Mouse (Mus musculus) intestine, postnatal 0 days (tissue): ENCODE measurements at regions not wholly inside any gene's neighbourhood (a gene's known extent, or its start where the extent isn't known, plus 50 kb on each side); places are given as distances from the start of the nearest gene placed in this dataset.

Source experiments
- ATAC-seq: fragments of 200-750 bp; cut with Nextera tagmentation; 2 replicates; pipeline ENCODE4 v1.8.0; 2017; ENCODE audit warnings: mild to moderate bottlenecking, moderate TSS enrichment, moderate library complexity
- H3K27ac ChIP-seq: fragments of 300-500 bp; sonication (generic); 2 replicates; pipeline ENCODE4 v1.5.1; 2014; ENCODE audit warnings: mild to moderate bottlenecking, low read depth, low read length, moderate library complexity
- H3K27me3 ChIP-seq: fragments of 300-500 bp; sonication (generic); replicated peaks from 2 replicates; pipeline ENCODE4 v1.6.1; 2014; ENCODE audit warnings: low read length, mixed read lengths; ENCODE audit not compliant: control insufficient read depth, insufficient read depth
- H3K36me3 ChIP-seq: fragments of 300-500 bp; sonication (generic); 2 replicates; pipeline ENCODE4 v1.6.1; 2014; ENCODE audit warnings: mild to moderate bottlenecking, moderate library complexity; ENCODE audit not compliant: control insufficient read depth, insufficient read depth
- H3K4me1 ChIP-seq: fragments of 300-500 bp; sonication (generic); replicated peaks from 2 replicates; pipeline ENCODE4 v1.6.1; 2014; ENCODE audit warnings: antibody characterized with exemption, low read length, mixed read lengths; ENCODE audit not compliant: control insufficient read depth, insufficient read depth
- H3K4me2 ChIP-seq: fragments of 300-500 bp; sonication (generic); replicated peaks from 2 replicates; pipeline ENCODE4 v1.6.1; 2014; ENCODE audit warnings: low read depth, mild to moderate bottlenecking, moderate library complexity
- H3K4me3 ChIP-seq: fragments of 300-500 bp; sonication (generic); 2 replicates; pipeline ENCODE4 v1.5.1; 2014; ENCODE audit warnings: low read depth, low read length
- H3K9ac ChIP-seq: fragments of 300-500 bp; sonication (generic); 2 replicates; pipeline ENCODE4 v1.6.1; 2014; ENCODE audit warnings: mild to moderate bottlenecking, low read depth, low read length
- H3K9me3 ChIP-seq: fragments of 300-500 bp; sonication (generic); 2 replicates; pipeline ENCODE4 v1.6.1; 2016; ENCODE audit warnings: mixed run types; ENCODE audit not compliant: control insufficient read depth
- CTCF ChIP-seq: sonication (generic); IDR thresholded peaks from 2 replicates; pipeline ENCODE4 v1.5.1; 2016; ENCODE audit warnings: low read depth, mild to moderate bottlenecking, control low read depth, antibody characterized with exemption, moderate library complexity
- WGBS: fragments of 180-500 bp; shearing (Covaris S2); extraction: QIAGEN DNeasy Blood & Tissue Kit; methylation state at CpG from one replicate; pipeline ENCODE4 v1.1.7; 2014; 5-methylcytosine and 5-hydroxymethylcytosine counted together

GRCm38 (mm10) chr7:37140191-37140590, 442.3 kb downstream of the Tshz3 start:
- no peak for TF ChIP-seq CTCF
- Histone ChIP-seq H3K27me3 (no peaks in the 10 kb centered on the region), H3K4me1 (no peaks in the 10 kb centered on the region), H3K36me3 (no peaks in the 10 kb centered on the region), H3K9me3 (no peaks in the 10 kb centered on the region), H3K4me3 (no peak overlapping the region), H3K9ac (no peak overlapping the region), H3K4me2 (no peak overlapping the region), H3K27ac (no peak overlapping the region)
- no peak for ATAC-seq
- 76% methylated on average over 12 of the region's 12 CpGs for WGBS

- no peak for TF ChIP-seq CTCF
- WGBS: 49% methylated on average over 5 of the region's 5 CpGs
- no peak overlapping the region for H3K4me3 ChIP-seq
Observed at GRCm38 (mm10) chr7:37142780-37143179, 444.9 kb downstream of the Tshz3 start.

GRCm38 (mm10) chr7:37144303-37144702, 446.4 kb downstream of the Tshz3 start:
- Histone ChIP-seq H3K4me3 (no peak overlapping the region), H3K9ac (no peak overlapping the region), H3K27ac (no peak overlapping the region), H3K36me3 (no peaks in the 10 kb centered on the region), H3K4me2 (no peak overlapping the region), H3K4me1 (no peaks in the 10 kb centered on the region), H3K27me3 (no peaks in the 10 kb centered on the region), H3K9me3 (no peaks in the 10 kb centered on the region)
- ATAC-seq: no peak
- no peak for TF ChIP-seq CTCF
- 50% methylated on average over 6 of the region's 6 CpGs for WGBS

More at GRCm38 (mm10) chr7:37142780-37143179, 444.9 kb downstream of the Tshz3 start:
- Histone ChIP-seq H3K4me1 (no peaks in the 10 kb centered on the region), H3K9ac (no peak overlapping the region), H3K27me3 (no peaks in the 10 kb centered on the region), H3K36me3 (no peaks in the 10 kb centered on the region), H3K27ac (no peak overlapping the region), H3K4me2 (no peak overlapping the region), H3K9me3 (no peaks in the 10 kb centered on the region)
- ATAC-seq: no peak

GRCm38 (mm10) chr7:37149711-37150110, 451.8 kb downstream of the Tshz3 start:
- Histone ChIP-seq H3K9me3 (no peaks in the 10 kb centered on the region), H3K27me3 (no peaks in the 10 kb centered on the region), H3K27ac (no peak overlapping the region), H3K4me1 (no peaks in the 10 kb centered on the region), H3K36me3 (no peaks in the 10 kb centered on the region), H3K9ac (no peak overlapping the region), H3K4me2 (no peak overlapping the region), H3K4me3 (no peak overlapping the region)
- ATAC-seq: no peak
- no peak for TF ChIP-seq CTCF
- 78% methylated on average over 5 of the region's 5 CpGs for WGBS

GRCm38 (mm10) chr7:37159801-37160200, 461.9 kb downstream of the Tshz3 start:
- no peak for TF ChIP-seq CTCF
- Histone ChIP-seq H3K9me3 (no peaks in the 10 kb centered on the region), H3K4me3 (no peak overlapping the region), H3K9ac (no peak overlapping the region), H3K36me3 (no peaks in the 10 kb centered on the region), H3K27me3 (no peaks in the 10 kb centered on the region), H3K27ac (no peak overlapping the region), H3K4me1 (no peaks in the 10 kb centered on the region), H3K4me2 (no peak overlapping the region)
- ATAC-seq: no peak
- 35% methylated on average over 8 of the region's 8 CpGs for WGBS

- Histone ChIP-seq H3K36me3 (no peaks in the 10 kb centered on the region), H3K4me2 (no peak overlapping the region), H3K9ac (no peak overlapping the region), H3K9me3 (no peaks in the 10 kb centered on the region), H3K27me3 (no peaks in the 10 kb centered on the region), H3K4me1 (no peaks in the 10 kb centered on the region), H3K4me3 (no peak overlapping the region), H3K27ac (no peak overlapping the region)
- no peak for ATAC-seq
- WGBS: 83% methylated on average over 10 of the region's 10 CpGs
- no peak for TF ChIP-seq CTCF
Observed at GRCm38 (mm10) chr7:37168883-37169282, 471.0 kb downstream of the Tshz3 start.

- Histone ChIP-seq H3K9ac (no peak overlapping the region), H3K36me3 (no peaks in the 10 kb centered on the region), H3K4me3 (no peak overlapping the region), H3K4me1 (no peaks in the 10 kb centered on the region), H3K9me3 (no peaks in the 10 kb centered on the region), H3K4me2 (no peak overlapping the region), H3K27me3 (no peaks in the 10 kb centered on the region), H3K27ac (no peak overlapping the region)
- no peak for ATAC-seq
- 84% methylated on average over 3 of the region's 3 CpGs for WGBS
- no peak for TF ChIP-seq CTCF
Observed at GRCm38 (mm10) chr7:37175746-37176145, 477.8 kb downstream of the Tshz3 start.
